Mouse (Mus musculus): ENCODE results near the gene Slc16a11. TPM values are rescaled to one million over a fixed set of nuclear protein-coding genes. Genes with fewer than 3 reads are reported as not detected.

Slc16a11 gene
- polyA plus RNA-seq, 1 experiment from 2014 or later, result 1.5 TPM

GRCm38 (mm10) chr11:70251853-70252252 lies 39.3 kb downstream of the Slc16a11 start:
- Histone ChIP-seq H3K4me1 (replicated peaks) (peaks cover 15% of the 10 kb centered on the region), H3K36me3 (no peaks in the 10 kb centered on the region), H3K27me3 (ENCODE audit: insufficient read depth, poor library complexity, severe bottlenecking) (peaks cover 68% of the 10 kb centered on the region), H3K27ac (no peak overlapping the region), H3K9me3 (no peaks in the 10 kb centered on the region), H3K4me3 (no peak overlapping the region)
- DNase-seq (ENCODE audit: low spot score), result no peak
- WGBS, result 83% methylated on average over 8 of the region's 8 CpGs

- Histone ChIP-seq H3K4me1 (replicated peaks) (peaks cover 15% of the 10 kb centered on the region), H3K36me3 (no peaks in the 10 kb centered on the region), H3K4me3 (peak overlapping the region; percentile 46), H3K27ac (no peak overlapping the region), H3K9me3 (no peaks in the 10 kb centered on the region), H3K27me3 (ENCODE audit: insufficient read depth, poor library complexity, severe bottlenecking) (peaks cover 68% of the 10 kb centered on the region)
- no peak for DNase-seq (ENCODE audit: low spot score)
- WGBS, result 3% methylated on average over 18 of the region's 18 CpGs
Measured at GRCm38 (mm10) chr11:70254337-70254736, 41.8 kb downstream of the Slc16a11 start.

GRCm38 (mm10) chr11:70254931-70255531 lies 42.5 kb downstream of the Slc16a11 start, which contains the start of gene Alox12:
Alox12 (minus strand) TSS chr11:70255353.
- 1% methylated on average over 25 of the region's 25 CpGs for WGBS
- peak within 1 kb of the TSS; percentile 66; the same call in 1 of the 2 replicates for H3K27ac ChIP-seq

GRCm38 (mm10) chr11:70259035-70259434 lies 46.5 kb downstream of the Slc16a11 start:
- no peak overlapping the region for H3K4me3 ChIP-seq
- no peaks in the 10 kb centered on the region for H3K9me3 ChIP-seq
- peaks cover 15% of the 10 kb centered on the region for H3K4me1 ChIP-seq (replicated peaks)
- no peak for DNase-seq (ENCODE audit: low spot score)
- H3K36me3 ChIP-seq, result no peaks in the 10 kb centered on the region
- peaks cover 27% of the 10 kb centered on the region for H3K27me3 ChIP-seq (ENCODE audit: insufficient read depth, poor library complexity, severe bottlenecking)
- no peak overlapping the region for H3K27ac ChIP-seq
- 96% methylated on average over 4 of the region's 4 CpGs for WGBS

More at GRCm38 (mm10) chr11:70254931-70255531, 42.5 kb downstream of the Slc16a11 start, which contains the start of gene Alox12:
- H3K27me3 ChIP-seq (ENCODE audit: insufficient read depth, poor library complexity, severe bottlenecking), result peaks cover 67% of the 10 kb centered on the region
- H3K4me3 ChIP-seq, result peak within 1 kb of the TSS; percentile 46
- no peaks in the 10 kb centered on the region for H3K9me3 ChIP-seq
- no peaks in the 10 kb centered on the region for H3K36me3 ChIP-seq
- H3K4me1 ChIP-seq (replicated peaks), result peaks cover 15% of the 10 kb centered on the region
- DNase-seq (ENCODE audit: low spot score), result peak; percentile 65

- H3K4me1 ChIP-seq (replicated peaks), result no peaks in the 10 kb centered on the region
- whole genome bisulfite sequencing, result 61% methylated on average over 3 of the region's 3 CpGs
- H3K4me3 ChIP-seq, result no peak overlapping the region
- no peaks in the 10 kb centered on the region for H3K36me3 ChIP-seq
- H3K27me3 ChIP-seq (ENCODE audit: insufficient read depth, poor library complexity, severe bottlenecking), result peaks cover 3% of the 10 kb centered on the region
- no peak for DNase-seq (ENCODE audit: low spot score)
- no peaks in the 10 kb centered on the region for H3K9me3 ChIP-seq
- no peak overlapping the region for H3K27ac ChIP-seq
Measured at GRCm38 (mm10) chr11:70265252-70265651, 52.7 kb downstream of the Slc16a11 start.

GRCm38 (mm10) chr11:70265819-70266218 lies 53.3 kb downstream of the Slc16a11 start:
- Histone ChIP-seq H3K27me3 (ENCODE audit: insufficient read depth, poor library complexity, severe bottlenecking) (peaks cover 3% of the 10 kb centered on the region), H3K9me3 (no peaks in the 10 kb centered on the region), H3K36me3 (no peaks in the 10 kb centered on the region), H3K4me3 (no peak overlapping the region), H3K27ac (no peak overlapping the region), H3K4me1 (replicated peaks) (no peaks in the 10 kb centered on the region)
- 76% methylated on average over 4 of the region's 4 CpGs for WGBS
- DNase-seq (ENCODE audit: low spot score), result no peak

MicroRNAs within 50 kb of the gene (microRNA counts, 519-probe panel; counts per million panel counts)
- 1,255 counts per million, percentile 77 among the panel's probes with 10 or more counts for microRNA mmu-miR-195
- 1,255 counts per million, percentile 77 among the panel's probes with 10 or more counts for microRNA mmu-miR-497

Other genes starting within 250 kb of the Slc16a11 start
- gene Cldn7, start 248.0 kb upstream of the Slc16a11 start, polyA plus RNA-seq (2016; fragmentation: Nextera tagmentation; extraction: Ambion mirVana), result 14.6 and 37.6 TPM in 2 replicates
- 22.6 and 25.7 TPM in 2 replicates for gene Ctdnep1, start 231.6 kb upstream of the Slc16a11 start, polyA plus RNA-seq (2016; fragmentation: Nextera tagmentation; extraction: Ambion mirVana)
- 156 and 167 TPM in 2 replicates for gene Elp5, start 230.2 kb upstream of the Slc16a11 start, polyA plus RNA-seq (2016; fragmentation: Nextera tagmentation; extraction: Ambion mirVana)
- 421 and 580 TPM in 2 replicates for gene Gabarap, start 221.6 kb upstream of the Slc16a11 start, polyA plus RNA-seq (2016; fragmentation: Nextera tagmentation; extraction: Ambion mirVana)
- 93.7 and 98.1 TPM in 2 replicates for gene Phf23, start 217.0 kb upstream of the Slc16a11 start, polyA plus RNA-seq (2016; fragmentation: Nextera tagmentation; extraction: Ambion mirVana)
- 50.3 and 51.8 TPM in 2 replicates for gene Dvl2, start 212.2 kb upstream of the Slc16a11 start, polyA plus RNA-seq (2016; fragmentation: Nextera tagmentation; extraction: Ambion mirVana)
- 44.9 and 51.7 TPM in 2 replicates for gene Acadvl, start 197.3 kb upstream of the Slc16a11 start, polyA plus RNA-seq (2016; fragmentation: Nextera tagmentation; extraction: Ambion mirVana)
- 16.4 and 19.9 TPM in 2 replicates for gene Dlg4, start 195.8 kb upstream of the Slc16a11 start, polyA plus RNA-seq (2016; fragmentation: Nextera tagmentation; extraction: Ambion mirVana)
- gene Asgr1, start 158.7 kb upstream of the Slc16a11 start, polyA plus RNA-seq (2016; fragmentation: Nextera tagmentation; extraction: Ambion mirVana), result 0.68 and 1.3 TPM in 2 replicates
- gene Asgr2, start 120.1 kb upstream of the Slc16a11 start, polyA plus RNA-seq (2016; fragmentation: Nextera tagmentation; extraction: Ambion mirVana), result 0.51 TPM in 1 of 2 replicates, not detected in the other
- gene Mgl2, start 82.4 kb upstream of the Slc16a11 start, polyA plus RNA-seq (2016; fragmentation: Nextera tagmentation; extraction: Ambion mirVana), result not detected in 2 replicates
- gene Clec10a, start 56.6 kb upstream of the Slc16a11 start, polyA plus RNA-seq (2016; fragmentation: Nextera tagmentation; extraction: Ambion mirVana), result 0.35 and 0.81 TPM in 2 replicates
- gene Slc16a13, start 8.3 kb downstream of the Slc16a11 start, polyA plus RNA-seq (2016; fragmentation: Nextera tagmentation; extraction: Ambion mirVana), result 15.7 and 18.0 TPM in 2 replicates
- 5.5 and 5.6 TPM in 2 replicates for gene Bcl6b, start 17.0 kb downstream of the Slc16a11 start, polyA plus RNA-seq (2016; fragmentation: Nextera tagmentation; extraction: Ambion mirVana)
- 240 and 261 TPM in 2 replicates for gene 0610010K14Rik, start 25.2 kb downstream of the Slc16a11 start, polyA plus RNA-seq (2016; fragmentation: Nextera tagmentation; extraction: Ambion mirVana)
- gene Gm21988, start 27.1 kb downstream of the Slc16a11 start, polyA plus RNA-seq (2016; fragmentation: Nextera tagmentation; extraction: Ambion mirVana), result 10.0 and 14.5 TPM in 2 replicates
- 125 and 171 TPM in 2 replicates for gene Rnasek, start 27.1 kb downstream of the Slc16a11 start, polyA plus RNA-seq (2016; fragmentation: Nextera tagmentation; extraction: Ambion mirVana)
- 2.4 and 3.7 TPM in 2 replicates for gene Alox12, start 42.6 kb downstream of the Slc16a11 start, polyA plus RNA-seq (2016; fragmentation: Nextera tagmentation; extraction: Ambion mirVana)
- gene Alox12e, start 109.9 kb downstream of the Slc16a11 start, polyA plus RNA-seq (2016; fragmentation: Nextera tagmentation; extraction: Ambion mirVana), result not detected in 2 replicates
- gene Alox15, start 139.3 kb downstream of the Slc16a11 start, polyA plus RNA-seq (2016; fragmentation: Nextera tagmentation; extraction: Ambion mirVana), result 0.06 and 0.16 TPM in 2 replicates
- 50.6 and 53.0 TPM in 2 replicates for gene Pelp1, start 197.3 kb downstream of the Slc16a11 start, polyA plus RNA-seq (2016; fragmentation: Nextera tagmentation; extraction: Ambion mirVana)
- gene Arrb2, start 219.9 kb downstream of the Slc16a11 start, polyA plus RNA-seq (2016; fragmentation: Nextera tagmentation; extraction: Ambion mirVana), result 31.1 and 32.7 TPM in 2 replicates
- 48.3 and 49.2 TPM in 2 replicates for gene Med11, start 239.2 kb downstream of the Slc16a11 start, polyA plus RNA-seq (2016; fragmentation: Nextera tagmentation; extraction: Ambion mirVana)
- gene Zmynd15, start 246.7 kb downstream of the Slc16a11 start, polyA plus RNA-seq (2016; fragmentation: Nextera tagmentation; extraction: Ambion mirVana), result 0.25 and 0.30 TPM in 2 replicates
- 0.31 and 0.41 TPM in 2 replicates for gene Cxcl16, start 247.2 kb downstream of the Slc16a11 start, polyA plus RNA-seq (2016; fragmentation: Nextera tagmentation; extraction: Ambion mirVana)